Mouse (Mus musculus) ES-Bruce4 (cell line): ENCODE measurements around the gene Rubcn.

ENCODE experiments used
- CTCF ChIP-seq: IDR thresholded peaks from one replicate; pipeline ENCODE4 v1.8.1; 2011; ENCODE audit warnings: low read depth, low read length
- EP300 ChIP-seq: IDR thresholded peaks from 2 replicates; pipeline ENCODE4 v1.6.1; 2011; ENCODE audit warnings: low read depth, low read length; ENCODE audit not compliant: insufficient read depth
- POLR2A ChIP-seq: IDR thresholded peaks from one replicate; pipeline ENCODE4 v1.8.1; 2011; ENCODE audit warnings: low read length; ENCODE audit not compliant: insufficient read depth

DNA sequence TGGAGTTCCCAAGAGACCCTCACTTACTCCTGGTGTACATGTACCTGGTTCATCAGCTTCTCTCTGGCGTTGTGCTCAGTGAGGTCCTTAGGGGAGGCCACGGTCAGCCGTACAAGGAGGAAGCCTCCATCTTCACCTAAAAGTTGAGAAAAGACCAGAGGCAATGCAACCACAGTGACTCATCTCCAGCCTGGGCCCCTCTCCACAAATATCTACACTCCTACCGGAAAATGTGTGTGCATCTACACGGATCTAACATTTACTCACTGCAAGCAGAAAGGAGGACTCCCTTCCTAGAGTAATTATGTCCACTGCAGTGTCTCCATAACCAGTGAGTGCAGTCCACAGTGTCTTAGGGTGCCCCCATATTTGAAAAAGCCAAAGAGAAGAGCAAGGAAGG is 87.5 kb downstream of the Rubcn start:
- TF ChIP-seq POLR2A, result no peak
- TF ChIP-seq CTCF, result no peak
- TF ChIP-seq EP300, result no peak
